Mouse (Mus musculus) small intestine, adult 2 months (tissue): ENCODE measurements around the gene Cyth3.

Experiments used
- CTCF ChIP-seq: fragments of 200-500 bp; IDR thresholded peaks from 2 replicates; pipeline ENCODE4 v1.5.1; 2012; ENCODE audit warnings: low read depth, mild to moderate bottlenecking, control low read depth, inconsistent platforms, low read length, moderate library complexity, mixed read lengths; ENCODE audit not compliant: insufficient replicate concordance, insufficient read length; ENCODE audit errors: extremely low read depth
- POLR2A ChIP-seq: fragments of 200-500 bp; IDR thresholded peaks from 2 replicates; pipeline ENCODE4 v1.6.1; 2012; ENCODE audit warnings: low read depth, mild to moderate bottlenecking, control low read depth, inconsistent platforms, low read length, moderate library complexity

DNA sequence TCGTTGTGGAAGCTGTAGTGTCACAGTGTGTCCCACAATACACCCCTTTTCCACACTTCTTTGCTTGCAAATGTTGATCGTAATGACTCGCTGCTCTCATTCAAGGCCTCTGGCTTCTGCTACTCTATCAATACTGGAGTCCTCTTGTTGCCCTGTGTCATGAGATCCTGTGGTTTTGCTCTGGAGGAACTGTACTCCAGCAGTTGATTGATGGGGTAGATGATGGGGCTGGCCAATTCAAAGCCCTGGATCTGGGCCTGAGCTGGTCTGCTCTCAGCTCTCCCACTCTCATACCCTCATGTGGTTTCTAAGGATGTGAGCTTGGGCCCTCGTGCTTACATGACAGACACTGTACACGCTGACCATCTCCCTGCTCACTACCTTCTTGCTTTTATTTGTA, 52.3 kb downstream of the Cyth3 start:
- TF ChIP-seq CTCF (no peak), POLR2A (no peak)
